Mouse (Mus musculus): Measurements from ENCODE around the gene Maml3.

DNA sequence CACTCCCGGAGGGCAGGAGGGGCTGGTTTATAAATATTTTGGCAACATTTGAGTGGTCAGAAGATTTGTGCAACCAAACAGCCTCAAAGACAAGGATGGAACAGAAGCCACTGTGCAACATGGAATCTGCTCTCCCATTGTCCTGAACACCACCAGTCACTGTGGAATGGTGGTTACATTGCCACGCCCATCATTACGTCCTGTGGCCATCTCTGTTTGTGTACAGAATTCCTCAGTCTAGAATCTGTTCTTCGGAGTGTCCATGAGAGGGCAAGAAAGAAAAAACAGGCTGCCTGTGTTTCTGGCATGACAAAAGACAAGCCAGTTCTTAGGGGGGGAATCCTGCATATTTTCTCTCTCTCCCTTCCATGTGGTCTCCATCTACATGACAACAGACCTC lies 150.4 kb downstream of the Maml3 start:
- no peak for TF ChIP-seq TCF12 (IDR thresholded peaks at IDR 0.05; ENCODE audit: low read depth, low read length)
- no peak for TF ChIP-seq CTCF (conservative IDR thresholded peaks at IDR 0.05 in 1 of 2, IDR thresholded peaks at IDR 0.05 in 1 of 2; ENCODE audit: low read depth in 2 of 2, low read length in 2 of 2)

Data from CH12.LX (cell line).